12 mouse cellular contexts compared by ENCODE assay signal in the genomic region with DNA sequence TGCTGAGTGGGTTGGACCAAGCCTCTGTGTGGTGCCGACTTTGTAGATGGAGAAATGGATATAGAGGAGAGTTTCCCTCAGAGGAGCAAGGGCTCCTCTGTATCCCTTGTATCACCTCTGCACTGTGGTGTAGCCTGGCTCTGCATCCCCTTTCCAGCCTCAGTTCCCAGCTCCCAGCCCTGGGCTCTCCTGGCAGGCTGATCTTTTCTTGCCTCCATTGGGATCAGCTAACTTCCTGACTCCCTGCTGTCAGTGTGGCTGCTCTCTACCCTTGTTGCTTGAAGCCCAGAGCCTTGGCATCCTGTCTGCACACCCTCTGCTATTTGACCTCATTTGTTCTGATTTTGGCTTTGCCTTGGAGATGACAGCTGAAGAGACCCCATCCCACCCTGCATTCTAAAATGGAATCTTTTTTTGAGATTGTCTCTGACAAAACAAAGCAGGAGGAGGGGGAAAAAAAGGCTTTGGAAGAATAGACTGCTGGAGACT. TPM values are rescaled to one million over a fixed set of nuclear protein-coding genes. Genes with fewer than 3 reads are reported as not detected.
DNase-seq lines count a peak whose midpoint lies in the region; ATAC-seq and TF ChIP-seq lines count a peak whose summit lies in the region.
"Had no signal": no experiment of that assay in that cellular context is flagged by ENCODE, and none has a peak within 500 bp of the region (broad histone marks: within the 10 kb centered on the region; RNA-seq: fewer than 3 reads in every experiment).

TSS of gene Amer2 (plus strand) at position 439 of the 489 bp plus-strand sequence.

- ATAC-seq in forebrain, embryonic 11.5 days (replicated peaks; ENCODE audit: low FRiP score) = no peak
- no peak for ATAC-seq in forebrain, embryonic 14.5 days
- no peak for ATAC-seq in hindbrain, embryonic 12.5 days (ENCODE audit: low FRiP score)
- ATAC-seq in heart, embryonic 11.5 days (replicated peaks; ENCODE audit: insufficient number of reproducible peaks, low FRiP score, low TSS enrichment) = no peak

- no peaks in the 10 kb centered on the region for H3K9me3 ChIP-seq in forebrain, embryonic 11.5 days (ENCODE audit: control insufficient read depth, low read length)
- H3K9me3 ChIP-seq in forebrain, embryonic 14.5 days (replicated peaks; ENCODE audit: control insufficient read depth, low read length) = no peaks in the 10 kb centered on the region
- no peaks in the 10 kb centered on the region for H3K9me3 ChIP-seq in hindbrain, embryonic 12.5 days (replicated peaks)
- H3K9me3 ChIP-seq in heart, embryonic 11.5 days (replicated peaks; ENCODE audit: control insufficient read depth, low read length) = no peaks in the 10 kb centered on the region
- H3K9me3 ChIP-seq: heart, embryonic 13.5 days had no signal

- H3K36me3 ChIP-seq in forebrain, embryonic 11.5 days (ENCODE audit: control insufficient read depth, insufficient read depth, low read length) = no peaks in the 10 kb centered on the region
- H3K36me3 ChIP-seq in forebrain, embryonic 14.5 days (ENCODE audit: control insufficient read depth, insufficient read depth, low read length) = no peaks in the 10 kb centered on the region
- no peaks in the 10 kb centered on the region for H3K36me3 ChIP-seq in hindbrain, embryonic 12.5 days
- no peaks in the 10 kb centered on the region for H3K36me3 ChIP-seq in heart, embryonic 11.5 days (ENCODE audit: control insufficient read depth, insufficient read depth, low read length)
- H3K36me3 ChIP-seq: heart, embryonic 13.5 days had no signal

- DNase-seq in forebrain, embryonic 11.5 days (ENCODE audit: low spot score) = no peak
- DNase-seq in forebrain, embryonic 14.5 days (ENCODE audit: low spot score) = no peak
- DNase-seq in cerebellum, adult 2 months = peak; percentile 78 to 88
- DNase-seq in left cerebral cortex, postnatal 4 days = peak; percentile 36
- no peak for DNase-seq in gastrocnemius, postnatal 14 days
- DNase-seq in testis, postnatal 14 days (ENCODE audit: low spot score) = no peak
- DNase-seq: kidney, adult 18-20 months; lung, postnatal 4 days had no signal

- 52% methylated on average over 1 of the region's 1 CpGs for WGBS in forebrain, embryonic 11.5 days
- 55% methylated on average over 1 of the region's 1 CpGs for WGBS in forebrain, embryonic 14.5 days
- 7% methylated on average over 1 of the region's 1 CpGs for WGBS in cerebellum, adult 2 months
- 64% methylated on average over 1 of the region's 1 CpGs for WGBS in hindbrain, embryonic 12.5 days
- 58% methylated on average over 1 of the region's 1 CpGs for WGBS in heart, embryonic 11.5 days (ENCODE audit: insufficient replicate concordance)

- intact Hi-C loops in left cerebral cortex, postnatal 4 days (cut with DNase I) = loop anchor here (10.0 kb wide), 1 partner anchor 312 kb away; no protein-coding TSS in a partner anchor
- intact Hi-C loops in gastrocnemius, postnatal 14 days (cut with DNase I; ENCODE audit: low total_unique reads) = no loop called here

- H3K27ac ChIP-seq in forebrain, embryonic 11.5 days (ENCODE audit: low read depth, low read length) = no peak within 1 kb of the TSS
- H3K27ac ChIP-seq in forebrain, embryonic 14.5 days (ENCODE audit: low read depth, low read length) = no peak within 1 kb of the TSS
- peak within 1 kb of the TSS; percentile 85 for H3K27ac ChIP-seq in cerebellum, adult 2 months (ENCODE audit: insufficient read depth, low read length)
- H3K27ac ChIP-seq in hindbrain, embryonic 12.5 days = no peak within 1 kb of the TSS
- H3K27ac ChIP-seq in heart, embryonic 11.5 days (ENCODE audit: low read depth, low read length) = no peak within 1 kb of the TSS
- H3K27ac ChIP-seq: heart, embryonic 13.5 days had no signal

- H3K4me3 ChIP-seq in forebrain, embryonic 11.5 days (ENCODE audit: low read depth, low read length) = no peak within 1 kb of the TSS
- no peak within 1 kb of the TSS for H3K4me3 ChIP-seq in forebrain, embryonic 14.5 days (ENCODE audit: low read depth, low read length)
- no peak within 1 kb of the TSS for H3K4me3 ChIP-seq in cerebellum, adult 2 months (replicated peaks; ENCODE audit: insufficient read depth, low read depth, low read length)
- no peak within 1 kb of the TSS for H3K4me3 ChIP-seq in hindbrain, embryonic 12.5 days
- no peak within 1 kb of the TSS for H3K4me3 ChIP-seq in heart, embryonic 11.5 days (ENCODE audit: low read depth, low read length)
- H3K4me3 ChIP-seq: heart, embryonic 13.5 days had no signal

- H3K4me2 ChIP-seq in forebrain, embryonic 11.5 days (ENCODE audit: low read depth, low read length, severe bottlenecking) = no peak within 1 kb of the TSS
- no peak within 1 kb of the TSS for H3K4me2 ChIP-seq in forebrain, embryonic 14.5 days (ENCODE audit: low read length)
- no peak within 1 kb of the TSS for H3K4me2 ChIP-seq in hindbrain, embryonic 12.5 days (replicated peaks)
- H3K4me2 ChIP-seq in heart, embryonic 11.5 days = no peak within 1 kb of the TSS
- H3K4me2 ChIP-seq: heart, embryonic 13.5 days had no signal

- H3K9ac ChIP-seq in forebrain, embryonic 11.5 days (ENCODE audit: low read length) = no peak within 1 kb of the TSS
- no peak within 1 kb of the TSS for H3K9ac ChIP-seq in forebrain, embryonic 14.5 days (ENCODE audit: low read length)
- no peak within 1 kb of the TSS for H3K9ac ChIP-seq in hindbrain, embryonic 12.5 days
- H3K9ac ChIP-seq in heart, embryonic 11.5 days (ENCODE audit: low read depth, low read length) = no peak within 1 kb of the TSS
- H3K9ac ChIP-seq: heart, embryonic 13.5 days had no signal

- H3K4me1 ChIP-seq in forebrain, embryonic 11.5 days (replicated peaks; ENCODE audit: control insufficient read depth, insufficient read depth, low read length) = peaks cover 9% of the 10 kb centered on the region; the same call in 1 of the 2 replicates
- peaks cover 14% of the 10 kb centered on the region for H3K4me1 ChIP-seq in forebrain, embryonic 14.5 days (ENCODE audit: control insufficient read depth, insufficient read depth, low read length)
- peaks cover 54% of the 10 kb centered on the region for H3K4me1 ChIP-seq in cerebellum, adult 2 months (ENCODE audit: control insufficient read depth, insufficient read depth, low read length)
- H3K4me1 ChIP-seq in hindbrain, embryonic 12.5 days = peaks cover 15% of the 10 kb centered on the region
- peaks cover 3% of the 10 kb centered on the region; the same call in 1 of the 2 replicates for H3K4me1 ChIP-seq in heart, embryonic 11.5 days (ENCODE audit: control insufficient read depth, insufficient read depth, low read length)

- no peak for TF ChIP-seq CTCF in cerebellum, adult 2 months (IDR thresholded peaks at IDR 0.05; ENCODE audit: borderline replicate concordance, insufficient read depth, low read depth, low read length)

- no peak for TF ChIP-seq POLR2A in cerebellum, adult 2 months (IDR thresholded peaks at IDR 0.05; ENCODE audit: borderline replicate concordance, insufficient read depth, low read length)

- H3K27me3 ChIP-seq in forebrain, embryonic 11.5 days (ENCODE audit: control insufficient read depth, insufficient read depth, low read length) = no peaks in the 10 kb centered on the region
- no peaks in the 10 kb centered on the region for H3K27me3 ChIP-seq in forebrain, embryonic 14.5 days (replicated peaks; ENCODE audit: control insufficient read depth, insufficient read depth, low read length)
- H3K27me3 ChIP-seq in cerebellum, adult 2 months (ENCODE audit: control insufficient read depth, insufficient read depth, low read length) = no peaks in the 10 kb centered on the region
- no peaks in the 10 kb centered on the region for H3K27me3 ChIP-seq in hindbrain, embryonic 12.5 days
- peaks cover 22% of the 10 kb centered on the region for H3K27me3 ChIP-seq in heart, embryonic 11.5 days (ENCODE audit: control insufficient read depth, insufficient read depth, low read length)

RNA-seq across cellular contexts. Expression of gene Amer2, which starts in this region (rescaled TPM):
- 20.5 and 22.3 TPM in 2 replicates for polyA plus RNA-seq in forebrain, embryonic 11.5 days (2014; fragmentation: Nextera tagmentation; extraction: Ambion mirVana)
- polyA plus RNA-seq in forebrain, embryonic 14.5 days (2014; fragmentation: Nextera tagmentation; extraction: Ambion mirVana) = 9.4 and 16.0 TPM in 2 replicates
- polyA plus RNA-seq in cerebellum, adult 2 months (2012; rRNA removed) = 28.3 and 33.2 TPM in 2 replicates
- polyA plus RNA-seq in hindbrain, embryonic 12.5 days (2016; fragmentation: Nextera tagmentation; extraction: Ambion mirVana) = 28.2 and 30.4 TPM in 2 replicates
- 10 to 100 TPM; 55.6 to 59.1 TPM for total RNA-seq in left cerebral cortex, postnatal 4 days (2021)
- total RNA-seq in gastrocnemius, postnatal 14 days (2021) = under 1 TPM; 0.11 to 0.16 TPM
- polyA plus RNA-seq in heart, embryonic 11.5 days (2014; fragmentation: Nextera tagmentation; extraction: Ambion mirVana) = 0.50 and 0.54 TPM in 2 replicates
- total RNA-seq: MEL had no signal

Comparison
In these comparisons a context has a peak if more than half of its experiments do, and no peak if none do; other contexts are left out.
1. RNA of gene Amer2 (total RNA-seq): 55.6 to 59.1 TPM in left cerebral cortex, postnatal 4 days; 0.11 to 0.16 TPM in gastrocnemius, postnatal 14 days; every median in the first group is over 10 times any median in the second.
2. DNase-seq: peak in cerebellum, adult 2 months (2 of 2) and left cerebral cortex, postnatal 4 days (single experiment); none in forebrain, embryonic 11.5 days (single experiment), forebrain, embryonic 14.5 days (single experiment), gastrocnemius, postnatal 14 days (single experiment) and testis, postnatal 14 days (single experiment).